Mouse (Mus musculus): ENCODE measurements around the gene Atg9a.

DNA sequence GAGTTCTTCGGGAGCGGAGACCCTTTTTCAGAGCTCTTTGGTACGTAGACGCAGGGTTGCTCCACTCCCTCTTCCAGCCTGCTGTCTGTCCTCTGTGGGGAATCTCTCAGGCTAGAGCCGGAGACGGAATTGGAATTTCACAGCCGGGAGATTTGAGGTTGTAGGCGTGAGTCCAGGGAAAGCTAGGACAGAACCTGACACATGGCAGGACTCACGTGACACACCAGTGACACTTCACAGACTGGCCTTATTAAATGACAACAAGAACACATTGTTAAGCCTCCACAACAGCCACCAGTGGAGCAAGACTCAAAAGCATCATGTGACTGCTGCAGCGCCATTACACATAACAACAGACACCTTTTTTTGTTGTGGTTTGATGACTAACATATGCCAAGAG, 47.6 kb upstream of the Atg9a start:
- TF ChIP-seq POLR2A (IDR thresholded peaks at IDR 0.05; ENCODE audit: control insufficient read depth, extremely low read depth, insufficient read depth, low read length, poor library complexity), result no peak
- TF ChIP-seq CTCF (IDR thresholded peaks at IDR 0.05; ENCODE audit: borderline replicate concordance, control insufficient read depth, extremely low read depth, insufficient read depth, low read length, poor library complexity), result no peak

Data from thymus, adult 2 months (tissue).